Mouse (Mus musculus) ZHBTc4 (cell line): ENCODE results near the gene Comp.

Experiments
- DNase-seq: peaks from one replicate; pipeline ENCODE4 v3.0.0-alpha.2; 2011; ENCODE audit warnings: low read depth, low spot score

Comp gene

GRCm38 (mm10) chr8:70397611-70398563 is 24.5 kb downstream of the Comp start:
- DNase-seq: no peak

- DNase-seq: no peak
Observed at GRCm38 (mm10) chr8:70404212-70404611, 30.9 kb downstream of the Comp start.

- no peak for DNase-seq
Observed at GRCm38 (mm10) chr8:70405189-70405588, 31.8 kb downstream of the Comp start.

- DNase-seq: no peak
Observed at GRCm38 (mm10) chr8:70406427-70407069, 33.2 kb downstream of the Comp start.

- no peak for DNase-seq
Observed at GRCm38 (mm10) chr8:70408301-70408700, 34.9 kb downstream of the Comp start.

GRCm38 (mm10) chr8:70409019-70409418 is 35.7 kb downstream of the Comp start:
- no peak for DNase-seq

- no peak for DNase-seq
Observed at GRCm38 (mm10) chr8:70409455-70409871, 36.1 kb downstream of the Comp start.

GRCm38 (mm10) chr8:70410281-70410680 is 36.9 kb downstream of the Comp start:
- DNase-seq: no peak

GRCm38 (mm10) chr8:70414310-70414946 is 41.1 kb downstream of the Comp start:
- no peak for DNase-seq

- DNase-seq: peak; percentile 81
Observed at GRCm38 (mm10) chr8:70415540-70416451, 42.4 kb downstream of the Comp start.

- no peak for DNase-seq
Observed at GRCm38 (mm10) chr8:70416941-70417340, 43.6 kb downstream of the Comp start.

- no peak for DNase-seq
Observed at GRCm38 (mm10) chr8:70417914-70418313, 44.6 kb downstream of the Comp start.

- no peak for DNase-seq
Observed at GRCm38 (mm10) chr8:70418954-70419353, 45.6 kb downstream of the Comp start.

- no peak for DNase-seq
Observed at GRCm38 (mm10) chr8:70419879-70420643, 46.7 kb downstream of the Comp start.

GRCm38 (mm10) chr8:70421349-70422104 is 48.2 kb downstream of the Comp start:
- no peak for DNase-seq

- DNase-seq: no peak
Observed at GRCm38 (mm10) chr8:70422722-70423121, 49.4 kb downstream of the Comp start.

- no peak for DNase-seq
Observed at GRCm38 (mm10) chr8:70426300-70426907, 53.0 kb downstream of the Comp start.

GRCm38 (mm10) chr8:70431213-70431612 is 57.9 kb downstream of the Comp start:
- no peak for DNase-seq
